Mouse (Mus musculus): Measurements from ENCODE around the gene Traf6. TPM values are rescaled to one million over a fixed set of nuclear protein-coding genes. Genes with fewer than 3 reads are reported as not detected.

Traf6 gene
- 3.1 and 3.2 TPM in 2 replicates for polyA plus RNA-seq (2012)

GRCm38 (mm10) chr2:101678236-101679021, at the start of gene Traf6:
Gene Traf6 (plus strand): TSS chr2:101678429.

DNA sequence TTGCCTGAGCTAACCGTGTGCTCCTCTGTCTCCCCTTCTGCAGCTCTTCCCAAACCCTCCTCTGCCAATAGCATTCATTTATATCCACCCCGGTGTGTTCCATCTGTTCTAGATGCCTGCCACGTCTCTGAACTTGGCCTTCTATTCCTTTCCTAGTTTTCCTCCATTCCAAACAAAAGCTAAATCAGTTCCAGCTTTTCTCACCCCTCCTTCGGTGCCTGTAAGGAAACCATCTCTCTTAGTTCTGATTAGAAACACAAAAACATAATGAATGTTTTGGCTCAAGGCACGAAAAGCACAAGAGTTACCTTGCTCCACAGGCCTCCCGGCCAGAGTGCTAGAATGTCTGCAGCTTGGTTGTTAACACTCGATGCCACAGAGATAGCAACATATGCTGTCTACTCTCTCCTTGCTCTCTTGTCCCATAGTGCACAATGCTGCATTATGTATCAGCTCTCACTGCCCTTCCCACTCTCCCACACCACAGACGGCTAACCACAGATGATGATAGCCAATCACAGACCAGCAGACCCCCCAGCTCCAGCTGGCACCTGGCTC, 29.0 kb upstream of the Traf6 start, which contains the start of the genes Rag1 and B230118H07Rik:
Gene Rag1, minus strand, starts transcription at position 388 of the 558 bp plus-strand sequence.
Gene B230118H07Rik, minus strand, starts transcription at position 419 of the 558 bp plus-strand sequence.

Other genes starting within 250 kb of the Traf6 start
- 0.07 and 0.15 TPM in 2 replicates for gene Rag2, start 53.7 kb upstream of the Traf6 start, polyA plus RNA-seq (2012)
- gene Rag1, start 28.9 kb upstream of the Traf6 start, polyA plus RNA-seq (2012) = 0.03 and 0.09 TPM in 2 replicates
- 2.8 and 2.9 TPM in 2 replicates for gene B230118H07Rik, start 28.9 kb upstream of the Traf6 start, polyA plus RNA-seq (2012)
- 0.71 and 0.80 TPM in 2 replicates for gene Prr5l, start 204.6 kb downstream of the Traf6 start, polyA plus RNA-seq (2012)
- 25.9 and 26.5 TPM in 2 replicates for gene Commd9, start 207.8 kb downstream of the Traf6 start, polyA plus RNA-seq (2012)

Measured in megakaryocyte-erythroid progenitor cell, adult 5 weeks (primary cell).